Mouse (Mus musculus) limb, embryonic 14.5 days (tissue): Measurements from ENCODE around the gene Sost. TPM values are rescaled to one million over a fixed set of nuclear protein-coding genes. Genes with fewer than 3 reads are reported as not detected.

Experiments used
- ATAC-seq: fragments of 200-750 bp; cut with Nextera tagmentation; 2 replicates; pipeline ENCODE4 v1.8.0; 2017; ENCODE audit warnings: low read depth, moderate number of reproducible peaks, moderate TSS enrichment; ENCODE audit not compliant: low FRiP score
- DNase-seq: peaks from one replicate; pipeline ENCODE4 v3.0.0-alpha.2; 2015; ENCODE audit warnings: low spot score
- H3K27ac ChIP-seq: fragments of 300-500 bp; sonication (generic); replicated peaks from 2 replicates; pipeline ENCODE4 v1.5.1; 2014; ENCODE audit warnings: low read depth, mild to moderate bottlenecking, low read length, moderate library complexity, mixed read lengths
- H3K27me3 ChIP-seq: fragments of 300-500 bp; sonication (generic); 2 replicates; pipeline ENCODE4 v1.6.1; 2014; ENCODE audit warnings: low read length, mixed read lengths; ENCODE audit not compliant: control insufficient read depth, insufficient read depth
- H3K36me3 ChIP-seq: fragments of 300-500 bp; sonication (generic); 2 replicates; pipeline ENCODE4 v1.6.1; 2014; ENCODE audit warnings: mild to moderate bottlenecking, low read length, moderate library complexity, mixed read lengths; ENCODE audit not compliant: control insufficient read depth, insufficient read depth
- H3K4me1 ChIP-seq: fragments of 300-500 bp; sonication (generic); 2 replicates; pipeline ENCODE4 v1.6.1; 2014; ENCODE audit warnings: antibody characterized with exemption, low read length, mixed read lengths; ENCODE audit not compliant: control insufficient read depth, insufficient read depth
- H3K4me2 ChIP-seq: fragments of 300-500 bp; sonication (generic); replicated peaks from 2 replicates; pipeline ENCODE4 v1.6.1; 2014; ENCODE audit warnings: low read depth, mild to moderate bottlenecking, low read length, moderate library complexity; ENCODE audit not compliant: severe bottlenecking
- H3K4me3 ChIP-seq: fragments of 300-500 bp; sonication (generic); replicated peaks from 2 replicates; pipeline ENCODE4 v1.5.1; 2014; ENCODE audit warnings: low read length
- H3K9ac ChIP-seq: fragments of 300-500 bp; sonication (generic); 2 replicates; pipeline ENCODE4 v1.6.1; 2014; ENCODE audit warnings: mild to moderate bottlenecking, low read depth, low read length, moderate library complexity; ENCODE audit not compliant: severe bottlenecking
- H3K9me3 ChIP-seq: fragments of 300-500 bp; sonication (generic); 2 replicates; pipeline ENCODE4 v1.6.1; 2016; ENCODE audit warnings: low read length; ENCODE audit not compliant: control insufficient read depth
- POLR2A ChIP-seq: fragments of 200-500 bp; IDR thresholded peaks from 2 replicates; pipeline ENCODE4 v1.8.0; 2012; ENCODE audit warnings: inconsistent platforms, mild to moderate bottlenecking, moderate library complexity, borderline replicate concordance; ENCODE audit not compliant: insufficient read depth, insufficient read length; ENCODE audit errors: extremely low read depth
- WGBS: fragments of 180-500 bp; shearing (Covaris S2); extraction: QIAGEN DNeasy Blood & Tissue Kit; methylation state at CpG from one replicate; pipeline ENCODE4 v1.1.7; 2014; 5-methylcytosine and 5-hydroxymethylcytosine counted together
- polyA plus RNA-seq, 2 experiments: library from polyadenylated mRNA; depleted of rRNA in 1 of 2; stranded (reverse) in 1 of 2; unstranded in 1 of 2; fragments of >200 nt; fragmentation: Nextera tagmentation in 1 of 2; extraction: Ambion mirVana in 1 of 2; gene quantifications; 2 replicates each; pipeline versions ENCODE4 v1.2.1 to v1.2.3; 2012 to 2014

Sost gene
- polyA plus RNA-seq, 2 experiments, result 0.88 TPM; not detected in 1

DNA sequence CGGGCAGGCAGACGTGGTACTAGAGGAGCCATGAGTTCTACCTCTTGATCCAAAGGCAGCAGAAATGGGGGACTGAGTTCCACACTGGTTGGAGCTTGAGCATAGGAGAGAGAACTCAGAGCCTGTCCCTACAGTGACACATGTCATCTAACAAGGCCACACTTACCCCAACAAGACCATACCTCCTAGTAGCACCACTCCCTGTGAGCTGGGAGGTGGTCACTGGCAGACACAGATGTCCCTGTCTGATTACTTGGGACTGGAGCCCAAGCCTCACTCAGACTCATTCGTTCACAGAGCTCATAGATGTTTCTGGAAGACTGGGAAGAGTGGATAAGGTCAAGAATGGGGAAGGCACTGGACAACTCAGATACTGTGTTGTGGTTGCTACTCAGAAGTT, 48.2 kb downstream of the Sost start:
- Histone ChIP-seq H3K4me1 (no peaks in the 10 kb centered on the region), H3K36me3 (no peaks in the 10 kb centered on the region), H3K4me3 (no peak overlapping the region), H3K27ac (no peak overlapping the region), H3K9me3 (no peaks in the 10 kb centered on the region), H3K4me2 (no peak overlapping the region), H3K9ac (no peak overlapping the region), H3K27me3 (peaks cover 10% of the 10 kb centered on the region; the same call in 1 of the 2 replicates)
- 70% methylated on average over 3 of the region's 3 CpGs for WGBS
- ATAC-seq, result no peak
- no peak for TF ChIP-seq POLR2A
- no peak for DNase-seq

DNA sequence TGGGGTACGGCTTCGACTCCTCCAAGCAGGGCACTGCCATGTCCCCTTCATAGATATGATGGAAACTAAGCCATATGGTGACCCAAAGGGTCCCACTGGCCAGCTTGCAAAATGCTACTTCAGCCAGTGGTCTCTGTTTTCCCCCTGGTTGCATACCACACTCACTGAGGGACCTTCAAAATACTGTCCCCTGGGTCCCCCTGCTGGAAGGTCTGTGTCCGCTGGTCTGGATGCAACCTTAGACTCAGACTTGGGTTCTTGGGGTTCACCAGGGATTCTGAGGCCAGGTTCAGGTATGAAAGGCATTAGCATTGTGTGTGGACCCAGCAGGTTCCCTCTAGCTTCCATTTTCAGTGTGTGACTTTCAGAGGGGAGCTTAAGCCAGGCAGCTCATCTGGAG, 50.0 kb downstream of the Sost start:
- Histone ChIP-seq H3K27ac (no peak overlapping the region), H3K4me3 (no peak overlapping the region), H3K9me3 (no peaks in the 10 kb centered on the region), H3K9ac (no peak overlapping the region), H3K4me2 (no peak overlapping the region), H3K27me3 (peaks cover 10% of the 10 kb centered on the region; the same call in 1 of the 2 replicates), H3K36me3 (no peaks in the 10 kb centered on the region), H3K4me1 (no peaks in the 10 kb centered on the region)
- no peak for TF ChIP-seq POLR2A
- DNase-seq (no peak), ATAC-seq (no peak)
- 60% methylated on average over 3 of the region's 3 CpGs for WGBS

DNA sequence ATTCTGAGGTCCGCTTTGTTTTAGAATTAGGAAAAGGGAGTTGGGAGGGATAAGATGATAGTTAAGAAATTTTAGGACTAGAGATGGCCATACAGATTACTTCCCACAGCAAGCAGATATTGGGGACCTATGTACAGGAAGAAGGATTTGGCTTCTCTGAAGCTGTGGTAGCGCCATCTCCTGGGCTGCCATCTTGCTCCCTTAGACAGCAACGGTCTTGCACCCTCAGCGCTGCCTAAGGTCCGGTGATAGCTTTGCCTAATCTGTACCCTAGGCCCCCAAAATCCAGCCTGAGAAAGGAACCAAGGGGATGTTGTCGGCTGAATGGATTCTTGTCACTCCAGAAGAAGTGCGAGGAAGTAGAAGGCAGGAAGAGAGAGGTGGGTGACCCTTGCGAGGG, 53.2 kb downstream of the Sost start:
- H3K4me2 ChIP-seq, result no peak overlapping the region
- no peak overlapping the region for H3K4me3 ChIP-seq
- 62% methylated on average over 8 of the region's 8 CpGs for WGBS
- H3K27ac ChIP-seq, result no peak overlapping the region
- TF ChIP-seq POLR2A, result no peak
- DNase-seq (no peak), ATAC-seq (no peak)
- no peaks in the 10 kb centered on the region for H3K9me3 ChIP-seq
- H3K4me1 ChIP-seq, result no peaks in the 10 kb centered on the region
- H3K27me3 ChIP-seq, result peaks cover 7% of the 10 kb centered on the region; the same call in 1 of the 2 replicates
- no peak overlapping the region for H3K9ac ChIP-seq
- H3K36me3 ChIP-seq, result no peaks in the 10 kb centered on the region

Other genes with a start within 250 kb of the Sost start
- 25.0 and 27.0 TPM in 2 replicates for gene Dhx8, start 234.1 kb downstream of the Sost start, polyA plus RNA-seq (2012; rRNA removed)
- gene Dhx8, start 234.1 kb downstream of the Sost start, polyA plus RNA-seq (2014; fragmentation: Nextera tagmentation; extraction: Ambion mirVana), result 29.2 and 33.7 TPM in 2 replicates
- 24.2 and 31.6 TPM in 2 replicates for gene Etv4, start 181.6 kb downstream of the Sost start, polyA plus RNA-seq (2012; rRNA removed)
- gene Etv4, start 181.6 kb downstream of the Sost start, polyA plus RNA-seq (2014; fragmentation: Nextera tagmentation; extraction: Ambion mirVana), result 9.4 and 11.7 TPM in 2 replicates
- gene Meox1, start 72.6 kb downstream of the Sost start, polyA plus RNA-seq (2012; rRNA removed), result 20.0 and 20.8 TPM in 2 replicates
- gene Meox1, start 72.6 kb downstream of the Sost start, polyA plus RNA-seq (2014; fragmentation: Nextera tagmentation; extraction: Ambion mirVana), result 14.0 and 15.2 TPM in 2 replicates
- gene Cfap97d1, start 17.3 kb upstream of the Sost start, polyA plus RNA-seq (2012; rRNA removed), result not detected in 2 replicates
- not detected in 2 replicates for gene Cfap97d1, start 17.3 kb upstream of the Sost start, polyA plus RNA-seq (2014; fragmentation: Nextera tagmentation; extraction: Ambion mirVana)
- gene Dusp3, start 20.0 kb upstream of the Sost start, polyA plus RNA-seq (2012; rRNA removed), result 20.1 and 21.1 TPM in 2 replicates
- gene Dusp3, start 20.0 kb upstream of the Sost start, polyA plus RNA-seq (2014; fragmentation: Nextera tagmentation; extraction: Ambion mirVana), result 23.4 and 23.6 TPM in 2 replicates
- 15.7 and 17.8 TPM in 2 replicates for gene Mpp3, start 61.4 kb upstream of the Sost start, polyA plus RNA-seq (2012; rRNA removed)
- gene Mpp3, start 61.4 kb upstream of the Sost start, polyA plus RNA-seq (2014; fragmentation: Nextera tagmentation; extraction: Ambion mirVana), result 4.9 and 5.2 TPM in 2 replicates
- 1.0 and 2.1 TPM in 2 replicates for gene Cd300lg, start 74.5 kb upstream of the Sost start, polyA plus RNA-seq (2012; rRNA removed)
- gene Cd300lg, start 74.5 kb upstream of the Sost start, polyA plus RNA-seq (2014; fragmentation: Nextera tagmentation; extraction: Ambion mirVana), result 0.81 and 0.87 TPM in 2 replicates
- 20.5 and 26.7 TPM in 2 replicates for gene Mpp2, start 121.5 kb upstream of the Sost start, polyA plus RNA-seq (2012; rRNA removed)
- gene Mpp2, start 121.5 kb upstream of the Sost start, polyA plus RNA-seq (2014; fragmentation: Nextera tagmentation; extraction: Ambion mirVana), result 6.6 and 10.2 TPM in 2 replicates
- gene Ppy, start 134.3 kb upstream of the Sost start, polyA plus RNA-seq (2012; rRNA removed), result not detected in 2 replicates
- gene Ppy, start 134.3 kb upstream of the Sost start, polyA plus RNA-seq (2014; fragmentation: Nextera tagmentation; extraction: Ambion mirVana), result not detected in 2 replicates
- gene Pyy, start 140.8 kb upstream of the Sost start, polyA plus RNA-seq (2012; rRNA removed), result not detected in 2 replicates
- not detected in 2 replicates for gene Pyy, start 140.8 kb upstream of the Sost start, polyA plus RNA-seq (2014; fragmentation: Nextera tagmentation; extraction: Ambion mirVana)
- 0.06 and 0.09 TPM in 2 replicates for gene Nags, start 178.5 kb upstream of the Sost start, polyA plus RNA-seq (2012; rRNA removed)
- not detected in 2 replicates for gene Nags, start 178.5 kb upstream of the Sost start, polyA plus RNA-seq (2014; fragmentation: Nextera tagmentation; extraction: Ambion mirVana)
- 37.1 and 47.9 TPM in 2 replicates for gene Tmem101, start 189.4 kb upstream of the Sost start, polyA plus RNA-seq (2012; rRNA removed)
- gene Tmem101, start 189.4 kb upstream of the Sost start, polyA plus RNA-seq (2014; fragmentation: Nextera tagmentation; extraction: Ambion mirVana), result 29.7 and 34.5 TPM in 2 replicates
- gene Lsm12, start 218.3 kb upstream of the Sost start, polyA plus RNA-seq (2012; rRNA removed), result 38.5 and 40.0 TPM in 2 replicates
- 83.8 and 86.0 TPM in 2 replicates for gene Lsm12, start 218.3 kb upstream of the Sost start, polyA plus RNA-seq (2014; fragmentation: Nextera tagmentation; extraction: Ambion mirVana)
- 42.7 and 60.4 TPM in 2 replicates for gene G6pc3, start 222.6 kb upstream of the Sost start, polyA plus RNA-seq (2012; rRNA removed)
- 27.6 and 33.7 TPM in 2 replicates for gene G6pc3, start 222.6 kb upstream of the Sost start, polyA plus RNA-seq (2014; fragmentation: Nextera tagmentation; extraction: Ambion mirVana)